Mouse (Mus musculus) heart, adult 18-20 months (tissue): Measurements from ENCODE around the gene Gltp. TPM values are rescaled to one million over a fixed set of nuclear protein-coding genes. Genes with fewer than 3 reads are reported as not detected.
A peak's percentile ranks its signal among the peaks of the same experiment; 100 is the strongest.

Experiments
- DNase-seq, 2 experiments: peaks; one replicate each; pipeline ENCODE4 v3.0.0; 2021 to 2022; ENCODE audit warnings: mixed read lengths in 1 of 2
- total RNA-seq, 2 experiments: library from RNA; stranded (reverse); gene quantifications; 2 replicates each; pipeline ENCODE4 v1.2.3; 2021

Gene Gltp
- total RNA-seq, 2 experiments from 2014 or later = 16.9 to 20.0 TPM

DNA sequence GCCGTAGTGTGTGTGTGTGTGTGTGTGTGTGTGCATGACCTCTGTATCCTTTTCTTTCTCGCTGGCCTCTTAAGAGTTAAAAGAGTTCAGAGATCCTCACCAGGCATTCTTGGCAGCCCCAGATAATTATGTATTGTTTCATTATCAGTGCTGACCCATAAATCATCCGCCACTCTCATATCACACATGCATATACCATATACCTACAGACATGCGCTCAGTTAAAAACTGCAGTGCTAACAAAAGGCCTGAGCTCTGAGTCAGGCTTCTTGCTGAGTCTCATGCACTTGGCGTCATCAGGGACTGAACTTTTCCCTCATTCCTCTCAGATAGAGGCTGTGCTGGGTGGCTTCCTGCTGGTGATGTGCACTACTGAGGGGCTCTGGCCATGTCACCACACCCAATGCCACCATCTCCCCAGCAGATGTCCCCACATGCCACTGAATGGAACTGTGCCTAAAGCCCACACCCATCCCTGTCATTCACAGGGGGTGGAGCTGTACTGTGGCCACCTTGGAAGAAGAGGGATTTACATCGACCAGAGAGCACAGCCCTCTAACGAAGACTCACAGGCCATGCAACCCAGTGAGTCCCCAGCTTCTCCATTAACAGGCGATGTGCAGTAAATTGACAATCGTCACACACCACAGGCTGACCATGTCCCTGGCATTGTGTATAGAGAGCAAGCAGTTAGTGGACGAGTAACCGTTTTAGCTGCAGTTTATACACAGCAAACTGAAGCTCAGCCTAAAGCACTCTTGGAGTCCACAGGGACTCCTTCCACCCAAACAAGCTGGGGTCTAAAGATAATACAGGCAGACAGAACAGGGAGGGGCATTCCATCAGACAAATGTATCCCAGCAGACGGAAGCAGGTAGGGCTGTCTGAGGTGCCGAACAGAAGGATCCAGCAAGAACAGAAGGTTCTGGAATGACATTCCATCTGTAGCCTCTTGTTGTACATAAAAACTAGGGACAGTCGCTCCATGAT, 11.9 kb upstream of the Gltp start:
- DNase-seq = peak in 1 of 2 experiments; percentile 45

GRCm38 (mm10) chr5:114699015-114699414, 8.2 kb upstream of the Gltp start:
- DNase-seq = peak; percentile 50 to 73

- peak; percentile 68 to 75 for DNase-seq
Measured at GRCm38 (mm10) chr5:114698044-114698746, 7.4 kb upstream of the Gltp start.

- DNase-seq = no peak
Measured at GRCm38 (mm10) chr5:114696939-114697338, 6.2 kb upstream of the Gltp start.

DNA sequence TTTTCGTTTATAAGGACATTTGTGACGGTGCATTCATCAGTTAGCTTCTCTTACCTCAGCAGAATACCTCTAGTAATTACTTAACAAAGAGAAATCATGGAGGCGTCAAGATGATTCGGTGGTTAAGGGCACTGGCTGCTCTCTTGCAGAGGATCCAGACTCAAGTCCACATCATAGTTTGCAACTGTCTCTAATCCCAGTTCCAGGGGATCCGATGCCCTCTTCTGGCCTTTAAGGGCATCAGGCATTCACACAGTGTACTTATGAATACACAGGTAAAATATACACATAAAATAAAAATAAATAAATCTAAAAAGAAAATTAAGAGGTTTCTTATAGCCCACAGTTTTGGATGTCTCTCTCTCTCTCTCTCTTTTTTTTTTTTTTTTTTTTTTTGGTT, 5.0 kb upstream of the Gltp start:
- no peak for DNase-seq

DNA sequence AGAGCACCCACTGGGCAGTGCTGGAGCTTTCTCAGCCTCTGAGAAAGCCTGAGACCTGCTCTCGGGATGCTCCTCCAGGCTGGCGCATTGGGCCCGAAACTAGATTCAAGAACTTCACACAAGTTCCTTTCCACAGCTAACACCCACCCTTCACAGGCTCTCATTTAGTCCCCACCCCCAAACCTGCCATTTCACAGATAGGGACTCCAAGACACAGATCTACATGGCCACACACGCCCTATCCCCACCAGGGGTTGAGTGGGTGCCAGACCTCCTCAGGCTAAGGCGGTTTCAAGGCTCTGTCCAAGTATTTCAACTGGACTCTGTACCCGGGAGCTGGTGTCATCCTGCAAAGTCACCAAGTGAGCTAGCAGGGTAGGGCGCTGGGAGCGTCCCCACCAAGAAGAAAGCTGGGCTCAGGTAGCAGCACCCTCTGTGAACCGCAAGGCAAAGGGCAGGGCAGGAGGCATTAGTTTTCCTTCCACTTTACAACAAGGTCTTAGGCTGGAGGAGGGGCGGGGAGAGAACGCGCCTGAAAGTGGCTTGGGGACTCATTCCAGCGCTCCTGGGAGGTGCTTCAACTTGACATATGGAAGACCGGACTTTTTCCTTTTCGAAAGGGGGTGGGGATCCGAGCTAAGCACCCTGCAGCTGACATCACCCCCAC, 951 bp downstream of the Gltp start:
- peak in 1 of 2 experiments; percentile 36 for DNase-seq

GRCm38 (mm10) chr5:114688703-114689102, 2.1 kb downstream of the Gltp start:
- no peak for DNase-seq

GRCm38 (mm10) chr5:114687901-114688300, 2.9 kb downstream of the Gltp start:
- no peak for DNase-seq

GRCm38 (mm10) chr5:114686726-114687210, 4.0 kb downstream of the Gltp start:
- no peak for DNase-seq

GRCm38 (mm10) chr5:114685986-114686385, 4.8 kb downstream of the Gltp start:
- DNase-seq = no peak

DNA sequence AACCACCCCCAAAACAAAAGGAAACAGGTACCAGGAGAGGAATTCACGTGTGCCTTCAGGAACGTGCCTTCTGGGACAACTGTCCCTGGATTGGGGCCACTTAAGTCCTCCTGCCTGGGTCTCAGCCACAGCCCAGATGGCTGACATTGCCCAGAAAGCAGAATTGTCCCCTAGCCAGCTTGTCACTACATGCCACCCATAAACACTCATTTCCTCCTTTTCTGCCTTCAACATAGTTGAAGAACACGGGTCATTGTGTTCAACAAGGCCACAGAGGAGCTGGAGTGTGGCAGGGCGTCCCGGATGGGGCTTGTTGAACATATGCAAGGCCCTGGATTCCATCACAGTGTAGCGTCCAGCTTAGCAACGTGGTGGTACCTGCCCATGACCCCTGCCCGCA, 9.1 kb downstream of the Gltp start:
- DNase-seq = peak in 1 of 2 experiments; percentile 38

DNA sequence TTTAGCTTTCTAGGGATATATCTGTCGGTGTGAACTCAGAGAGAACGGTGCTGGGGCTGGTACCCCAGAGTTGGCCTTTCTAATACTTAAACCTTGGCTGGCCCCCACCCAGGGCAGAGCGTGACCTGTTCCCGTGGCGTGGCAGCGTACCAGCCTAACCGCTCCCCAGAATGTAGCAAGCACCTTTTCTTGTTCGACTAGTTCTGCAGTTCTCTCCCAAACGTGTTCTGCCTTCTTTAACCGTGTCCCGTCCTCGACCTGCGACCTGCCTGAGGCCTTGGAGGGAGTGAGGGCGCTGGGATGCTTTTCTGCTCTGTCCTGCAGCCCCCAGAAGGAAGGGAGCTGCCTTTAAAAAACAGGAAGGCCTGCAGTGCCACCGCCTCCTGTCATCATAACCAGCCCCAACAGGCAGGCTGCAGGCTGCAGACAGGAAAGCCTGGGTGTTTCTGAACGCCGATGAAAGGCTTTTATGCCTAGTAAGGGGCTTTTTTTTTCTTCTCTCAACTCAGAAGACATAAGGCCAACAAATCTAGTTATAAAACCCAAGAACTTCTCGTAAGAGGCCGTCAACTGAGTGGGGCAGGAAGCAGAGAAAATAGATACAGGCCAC, 10.0 kb downstream of the Gltp start:
- peak in 1 of 2 experiments; percentile 37 for DNase-seq

GRCm38 (mm10) chr5:114679841-114680591, 10.8 kb downstream of the Gltp start:
- DNase-seq = no peak

DNA sequence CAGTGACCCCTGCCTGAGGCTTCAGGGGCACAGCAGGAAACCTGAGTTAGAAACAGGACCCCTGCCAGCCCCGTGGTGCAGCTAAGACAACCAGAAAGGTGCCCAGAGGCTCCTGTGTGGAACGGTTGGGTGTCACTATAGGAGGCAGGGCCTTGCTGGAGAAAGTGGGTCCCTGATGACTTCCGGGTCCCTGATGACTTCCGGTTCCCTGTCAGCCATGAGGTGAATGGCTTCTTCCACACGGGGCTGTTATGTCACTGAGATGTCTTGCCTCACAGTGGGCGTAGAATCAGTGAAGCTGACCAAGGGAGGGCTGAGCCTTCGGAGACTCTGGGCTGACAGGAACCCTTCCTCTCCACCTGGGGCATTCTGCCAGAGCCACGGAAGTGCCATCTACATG, 16.2 kb downstream of the Gltp start:
- DNase-seq = no peak

GRCm38 (mm10) chr5:114673114-114673513, 17.7 kb downstream of the Gltp start:
- no peak for DNase-seq

GRCm38 (mm10) chr5:114669014-114669413, 21.8 kb downstream of the Gltp start:
- DNase-seq = no peak

DNA sequence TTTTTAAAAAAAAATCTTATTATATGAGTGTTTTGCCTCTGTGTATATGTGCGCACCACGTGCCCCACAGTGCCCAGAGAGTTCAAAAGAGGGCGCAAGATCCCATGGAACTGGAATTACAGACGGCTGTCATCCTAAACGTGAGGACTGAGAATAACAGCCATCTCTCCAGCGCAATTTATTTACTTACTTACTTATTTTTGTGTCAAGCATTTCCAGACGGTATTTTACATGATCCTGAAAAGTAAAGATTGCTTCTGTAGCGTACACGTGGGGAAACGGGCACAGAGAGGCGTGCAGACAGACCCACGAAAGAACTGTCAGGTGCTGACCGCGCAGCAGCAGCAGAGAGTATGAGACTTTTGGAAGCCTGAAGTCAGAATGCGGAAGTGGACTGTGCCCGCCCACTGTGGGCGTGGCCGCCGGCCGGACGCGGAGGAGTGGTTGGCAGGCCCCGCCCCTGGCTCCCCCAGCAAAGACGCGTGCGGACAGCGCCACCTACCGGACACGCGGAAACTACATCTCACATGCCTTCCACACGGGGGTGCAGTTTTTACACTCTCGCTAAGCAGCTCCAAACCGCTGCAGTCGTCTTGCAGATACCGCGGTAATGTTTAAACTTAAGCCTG, 23.4 kb downstream of the Gltp start:
- peak; percentile 98 to 100 for DNase-seq

DNA sequence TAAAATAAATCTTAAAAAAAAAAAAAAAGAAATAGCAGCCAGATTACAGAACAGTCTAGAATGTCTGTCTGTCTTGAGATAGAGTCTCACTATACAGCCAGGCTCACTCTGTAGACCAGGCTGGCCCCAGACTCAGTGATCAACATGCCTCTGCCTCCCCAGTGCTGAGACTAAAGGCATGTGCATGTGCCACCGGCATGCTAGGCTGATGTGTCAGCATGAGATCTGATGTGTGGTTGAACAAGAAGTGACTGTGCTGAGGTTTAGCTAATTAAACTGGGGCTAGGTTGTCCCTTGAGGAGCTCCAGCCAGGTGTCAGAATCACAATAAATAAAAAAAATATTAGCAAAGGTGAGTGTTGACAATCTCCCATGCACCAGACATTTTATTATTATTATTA, 24.1 kb downstream of the Gltp start:
- no peak for DNase-seq

DNA sequence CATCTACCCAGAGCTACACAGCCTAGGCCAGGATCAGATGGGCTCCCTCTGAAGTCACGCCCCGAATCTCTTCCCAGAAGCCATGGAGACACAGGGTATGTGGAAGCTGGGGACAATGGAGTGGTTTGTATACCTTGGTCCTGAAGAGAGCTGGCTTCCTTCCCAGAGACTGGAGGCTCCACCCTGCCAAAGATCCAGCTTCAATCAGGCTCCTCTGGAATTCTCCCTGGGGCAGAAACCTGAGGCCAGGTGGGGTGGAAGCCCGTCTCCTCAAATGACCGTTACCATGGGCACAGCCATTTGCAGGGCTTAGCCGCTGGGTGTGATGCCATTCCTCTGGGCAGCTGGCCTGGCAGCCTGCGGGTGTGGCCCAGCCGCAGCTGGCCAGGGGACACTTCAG, 26.0 kb downstream of the Gltp start:
- no peak for DNase-seq

DNA sequence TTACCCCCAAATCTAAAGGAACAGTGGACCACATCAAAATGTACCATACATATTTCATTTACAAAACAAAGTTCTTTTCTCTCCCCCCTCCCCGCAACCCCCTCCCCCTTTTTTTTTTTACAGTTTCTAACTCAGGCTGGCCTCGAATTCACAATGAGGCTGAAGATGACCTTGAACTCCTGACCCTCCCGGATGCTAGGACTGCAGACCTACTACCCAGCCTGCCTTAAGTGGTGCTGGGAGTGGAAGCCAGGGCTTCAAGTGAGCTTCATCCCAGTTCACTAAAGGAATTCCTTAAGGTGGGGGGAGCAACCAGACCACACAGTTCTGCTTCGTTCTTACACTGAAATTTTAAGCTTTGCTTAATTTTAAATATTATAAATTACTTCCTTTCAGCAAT, 26.6 kb downstream of the Gltp start:
- no peak for DNase-seq

GRCm38 (mm10) chr5:114661029-114661428, 29.8 kb downstream of the Gltp start:
- no peak for DNase-seq
